Mouse (Mus musculus) hematopoietic stem cell, adult 5-6 weeks (primary cell): ENCODE results near the gene Aldh16a1. TPM values are rescaled to one million over a fixed set of nuclear protein-coding genes. Genes with fewer than 3 reads are reported as not detected.
"Not testable (repeated sequence)": the region's sequence is repeated elsewhere in the genome, so short reads cannot be mapped to it uniquely, and the experiment has no call there.

Experiments
- ATAC-seq, 2 experiments: fragments of 125-278 bp in 1 of 2; replicated peaks in 1 of 2; 2 replicates each; pipeline ENCODE4 v1.8.0; 2016 to 2017; ENCODE audit warnings: inconsistent platforms in 2 of 2, mild to moderate bottlenecking in 2 of 2, moderate number of reproducible peaks in 2 of 2, low read depth in 1 of 2, moderate TSS enrichment in 1 of 2; ENCODE audit not compliant: low FRiP score in 2 of 2, poor library complexity in 2 of 2, severe bottlenecking in 2 of 2, insufficient read depth in 1 of 2, low TSS enrichment in 1 of 2
- total RNA-seq: library from RNA; stranded (forward); fragments of 172-1452, 232-1000 nt; gene quantifications from 2 replicates; pipeline ENCODE4 v1.2.3, GENCODE M21; 2017

Gene Aldh16a1
- total RNA-seq, 1 experiment from 2014 or later, result 32.6 TPM

DNA sequence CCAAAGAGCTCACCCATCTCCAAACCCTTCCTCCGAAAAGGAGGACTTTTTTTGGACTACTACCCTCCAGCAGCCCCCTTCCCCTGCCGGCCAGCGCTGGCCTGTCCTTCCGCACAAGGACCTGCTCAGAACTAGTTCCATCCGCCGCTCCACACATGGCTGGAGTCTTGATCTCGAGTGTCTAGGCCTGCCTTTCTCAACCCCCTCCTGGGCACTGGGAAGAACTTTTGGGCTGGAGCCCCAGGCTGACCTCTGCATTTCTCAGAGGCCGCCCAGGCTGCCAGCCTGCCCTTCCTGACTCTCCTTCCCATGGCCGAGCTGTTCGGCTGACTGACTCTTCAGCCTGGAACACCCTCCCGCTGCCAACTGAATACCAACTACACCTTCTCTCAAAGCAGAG, 28.2 kb upstream of the Aldh16a1 start:
- peak; percentile 2 to 3; a peak in 1 of 4 replicates for ATAC-seq

DNA sequence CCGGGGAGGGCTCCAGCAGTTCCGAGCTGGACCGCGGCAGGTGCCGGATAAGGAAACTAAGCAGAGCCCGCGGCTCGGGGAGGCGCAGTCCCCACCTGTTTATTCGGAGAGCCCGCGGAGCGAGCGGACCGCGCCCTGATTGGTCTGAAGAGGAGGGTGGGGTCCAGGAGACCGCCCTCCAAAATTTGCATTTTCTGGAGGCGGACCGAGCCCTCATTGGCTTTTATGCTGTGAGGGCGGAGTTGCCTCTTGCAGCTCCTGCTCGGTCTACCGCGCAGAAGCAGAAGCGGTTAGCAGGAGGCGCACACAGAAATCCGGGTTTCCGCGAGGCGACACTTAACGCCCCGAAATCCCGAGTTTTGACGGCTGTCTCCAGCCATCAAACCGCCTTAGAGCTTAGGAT, 27.8 kb upstream of the Aldh16a1 start:
- ATAC-seq, result peak; percentile 93 to 97

DNA sequence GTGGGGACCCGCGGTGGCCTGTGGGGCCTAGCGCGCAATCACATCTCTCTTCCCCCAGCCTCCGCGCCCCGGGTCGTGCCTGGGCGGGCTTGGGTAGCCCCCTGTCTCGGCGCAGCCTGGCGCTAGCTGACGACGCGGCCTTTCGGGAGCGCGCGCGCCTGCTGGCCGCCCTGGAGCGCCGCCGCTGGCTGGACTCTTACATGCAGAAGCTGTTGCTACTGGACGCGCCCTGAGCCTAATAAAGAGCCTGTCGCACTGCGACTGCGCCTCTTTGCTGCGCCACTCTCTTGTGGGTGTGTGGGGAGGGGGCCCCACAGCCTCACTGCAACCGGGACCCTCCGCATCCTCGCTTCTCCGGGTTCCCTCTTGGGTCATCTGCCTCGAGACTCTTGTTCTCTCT, 27.2 kb upstream of the Aldh16a1 start:
- no peak for ATAC-seq

DNA sequence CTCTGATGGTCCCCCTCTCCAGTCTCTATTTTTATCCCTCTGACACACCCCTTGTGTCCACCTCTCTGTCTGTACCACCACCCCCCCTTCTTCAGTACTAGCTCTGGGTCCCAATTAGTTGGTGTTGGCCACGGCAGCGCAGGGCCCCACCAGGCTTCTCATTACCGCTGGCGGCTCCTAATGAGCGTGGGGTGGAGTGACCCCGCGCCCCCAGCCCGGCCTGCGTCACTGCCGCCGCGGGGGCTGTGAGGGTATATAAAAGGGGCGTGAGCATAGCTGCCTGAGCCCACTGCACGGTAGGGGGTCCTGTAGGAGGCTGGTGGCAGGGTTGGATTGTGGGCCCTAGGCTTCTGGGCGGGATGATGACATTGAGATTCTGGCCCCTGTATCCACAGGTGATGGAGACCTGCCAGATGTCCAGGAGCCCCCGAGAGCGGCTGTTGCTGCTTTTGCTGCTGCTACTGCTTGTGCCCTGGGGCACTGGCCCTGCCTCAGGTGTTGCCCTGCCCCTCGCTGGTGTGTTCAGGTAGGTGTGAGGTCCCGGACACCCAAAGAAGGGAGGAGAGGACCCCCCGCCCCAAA, 26.6 kb upstream of the Aldh16a1 start, which contains the start of gene Pth2:
TSS of gene Pth2 (plus strand) at position 100 of the 582 bp plus-strand sequence.
- no peak for ATAC-seq

DNA sequence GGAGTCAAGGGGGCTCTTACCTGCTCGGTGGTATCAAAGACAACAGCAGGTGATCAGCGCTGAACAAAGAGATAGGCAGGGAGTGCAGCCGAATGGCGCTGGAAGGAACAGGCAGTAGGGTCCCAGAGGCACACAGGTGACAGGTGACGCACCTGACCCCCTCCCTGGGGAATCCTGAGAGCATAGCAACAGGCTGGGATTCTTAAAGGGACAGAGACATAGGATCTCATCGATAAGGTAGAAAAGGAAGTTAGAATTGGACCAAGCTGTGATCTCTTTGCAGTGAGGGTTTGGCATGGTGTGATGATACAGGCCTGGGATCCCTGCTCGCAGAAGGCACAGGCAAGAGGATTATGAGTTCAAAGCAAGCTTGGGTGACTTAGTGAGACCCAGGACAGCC, 25.1 kb upstream of the Aldh16a1 start, which contains the start of gene Gfy:
TSS of gene Gfy (minus strand) at position 101 of the 400 bp plus-strand sequence.
- no peak for ATAC-seq

DNA sequence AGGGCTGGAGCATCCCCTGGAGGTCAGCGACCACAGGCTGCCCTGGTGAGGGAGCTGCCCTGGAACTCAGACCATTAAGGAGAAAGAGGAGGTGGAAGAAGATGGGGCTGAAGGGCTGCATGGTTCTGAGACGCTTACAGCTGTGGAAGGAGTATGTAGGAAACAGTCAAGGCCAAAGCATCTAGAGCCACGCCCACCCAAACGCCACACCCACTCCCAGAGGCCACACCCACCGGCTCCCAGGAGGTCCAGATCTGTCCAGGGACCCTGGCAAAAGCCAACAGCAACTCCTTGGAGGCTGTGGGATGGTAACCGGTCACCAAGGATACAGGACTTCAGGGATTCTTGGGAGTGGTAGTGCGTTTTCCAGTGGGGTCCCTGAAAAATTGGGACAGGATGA, 24.2 kb upstream of the Aldh16a1 start:
- ATAC-seq, result no peak

DNA sequence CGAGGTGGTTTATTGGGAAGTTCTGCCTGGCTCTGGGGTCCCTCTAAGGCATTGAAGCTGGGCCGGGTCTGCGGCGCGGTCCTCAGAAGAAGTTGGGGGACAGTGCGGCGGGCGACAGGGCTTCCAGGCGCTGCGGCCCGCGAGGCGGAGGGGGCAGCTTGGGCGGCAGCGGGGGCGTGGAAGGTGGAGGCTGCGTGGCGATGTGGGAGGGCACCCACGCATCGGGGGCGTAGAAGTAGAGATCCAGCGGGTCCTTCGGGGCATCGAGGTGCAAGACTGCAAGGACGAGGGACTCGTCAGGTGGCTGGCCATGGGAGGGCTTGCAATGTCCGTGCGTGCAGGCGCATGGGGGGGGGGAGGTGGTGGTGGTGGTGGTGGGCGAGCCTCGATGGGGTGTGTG, 22.0 kb upstream of the Aldh16a1 start:
- ATAC-seq, result no peak

DNA sequence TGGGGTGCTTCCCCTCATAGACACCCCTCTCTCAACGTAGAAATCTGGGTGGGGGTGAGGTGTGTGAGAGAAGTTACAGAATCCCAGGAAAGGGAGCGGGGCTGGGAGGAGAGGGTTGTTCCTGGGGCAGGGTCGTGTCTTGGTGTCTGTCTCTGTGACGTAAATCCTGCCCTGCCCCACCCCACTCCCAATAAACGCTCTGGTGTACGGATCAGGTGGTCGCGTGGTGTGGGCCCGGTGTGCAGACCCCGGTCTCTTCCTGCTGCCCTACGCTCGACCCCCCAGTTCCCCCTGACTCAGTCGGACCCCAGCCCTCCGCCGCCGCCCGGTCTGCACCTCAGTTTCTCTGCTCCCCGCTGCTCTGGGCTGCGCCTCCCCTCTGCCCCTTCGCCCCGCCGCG, 21.5 kb upstream of the Aldh16a1 start:
- no peak for ATAC-seq

DNA sequence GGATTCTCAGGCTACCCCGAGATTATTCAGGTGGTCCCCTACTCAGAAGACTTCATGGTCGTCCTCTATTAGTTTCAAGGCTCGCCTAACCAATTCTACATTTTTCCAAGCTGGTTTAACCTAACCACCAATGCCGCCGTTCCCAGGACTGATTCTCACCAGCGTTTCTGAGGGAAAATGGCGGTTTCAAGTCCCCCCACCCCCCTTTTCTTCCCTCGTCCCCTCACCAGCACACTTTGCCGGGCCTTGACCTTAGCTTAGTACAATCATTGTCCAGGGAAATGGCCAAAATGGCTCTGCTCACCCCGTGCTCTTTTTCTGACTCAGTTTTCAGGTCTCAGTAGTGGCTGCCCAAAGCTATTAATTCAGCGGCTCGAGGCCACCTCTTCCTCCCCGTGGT, 21.0 kb upstream of the Aldh16a1 start:
- no peak for ATAC-seq

DNA sequence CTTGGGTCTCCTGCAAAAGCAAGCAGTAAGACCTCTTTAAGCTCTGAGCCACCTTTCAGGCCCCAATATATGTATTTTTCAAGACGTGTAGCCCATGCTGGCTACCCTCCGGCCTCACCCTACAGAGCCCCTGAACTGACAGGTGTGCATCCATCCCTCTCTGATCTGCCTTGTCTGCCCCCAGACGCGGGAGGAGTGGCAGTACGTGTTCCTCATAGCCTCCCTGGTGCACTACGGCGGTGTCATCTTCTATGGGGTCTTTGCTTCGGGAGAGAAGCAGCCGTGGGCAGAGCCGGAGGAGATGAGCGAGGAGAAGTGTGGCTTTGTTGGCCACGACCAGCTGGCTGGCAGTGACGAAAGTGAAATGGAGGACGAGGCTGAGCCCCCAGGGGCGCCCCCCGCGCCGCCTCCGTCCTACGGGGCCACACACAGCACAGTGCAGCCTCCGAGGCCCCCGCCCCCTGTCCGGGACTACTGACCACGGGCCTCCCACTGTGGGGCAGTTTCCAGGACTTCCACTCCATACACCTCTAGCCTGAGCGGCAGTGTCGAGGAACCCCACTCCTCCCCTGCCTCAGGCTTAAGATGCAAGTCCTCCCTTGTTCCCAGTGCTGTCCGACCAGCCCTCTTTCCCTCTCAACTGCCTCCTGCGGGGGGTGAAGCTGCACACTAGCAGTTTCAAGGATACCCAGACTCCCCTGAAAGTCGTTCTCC, 20.3 kb upstream of the Aldh16a1 start:
- peak in 1 of 2 experiments; percentile 12; a peak in 2 of 4 replicates for ATAC-seq

DNA sequence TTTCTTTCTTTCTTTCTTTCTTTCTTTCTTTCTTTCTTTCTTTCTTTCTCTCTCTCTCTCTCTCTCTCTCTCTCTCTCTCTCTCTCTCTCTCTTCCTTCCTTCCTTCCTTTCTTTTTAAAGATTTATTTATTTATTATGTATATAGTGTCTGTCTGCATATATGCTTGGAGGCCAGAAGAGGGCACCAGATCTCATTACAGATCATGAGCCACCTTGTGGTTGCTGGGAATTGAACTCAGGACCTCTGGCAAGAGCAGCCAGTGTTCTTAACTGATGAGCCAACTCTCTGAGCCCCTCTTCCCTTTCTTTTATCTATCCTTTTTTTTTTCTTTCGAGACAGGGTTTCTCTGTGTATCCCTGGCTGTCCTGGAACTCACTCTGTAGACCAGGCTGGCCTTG, 19.4 kb upstream of the Aldh16a1 start:
- ATAC-seq, result not testable (repeated sequence)

DNA sequence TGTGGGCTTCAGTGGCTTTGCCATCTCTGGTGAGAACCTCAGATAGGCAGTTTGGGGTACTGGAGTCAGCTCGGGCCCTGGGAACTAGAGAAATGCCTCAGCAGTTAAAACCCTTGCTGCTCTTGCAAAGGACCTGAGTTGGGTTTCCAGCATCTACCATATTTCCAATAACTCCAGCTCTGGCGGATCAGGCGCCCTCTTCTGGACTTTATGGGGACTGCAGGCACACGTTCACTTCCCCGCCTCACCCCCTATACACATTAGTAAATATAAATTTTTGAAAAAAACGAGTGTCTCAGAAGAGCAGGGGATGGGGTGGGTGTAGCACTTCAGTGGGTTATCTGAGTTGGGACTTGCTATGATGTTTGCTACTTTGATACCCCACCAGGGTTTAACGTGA, 18.6 kb upstream of the Aldh16a1 start:
- no peak for ATAC-seq

DNA sequence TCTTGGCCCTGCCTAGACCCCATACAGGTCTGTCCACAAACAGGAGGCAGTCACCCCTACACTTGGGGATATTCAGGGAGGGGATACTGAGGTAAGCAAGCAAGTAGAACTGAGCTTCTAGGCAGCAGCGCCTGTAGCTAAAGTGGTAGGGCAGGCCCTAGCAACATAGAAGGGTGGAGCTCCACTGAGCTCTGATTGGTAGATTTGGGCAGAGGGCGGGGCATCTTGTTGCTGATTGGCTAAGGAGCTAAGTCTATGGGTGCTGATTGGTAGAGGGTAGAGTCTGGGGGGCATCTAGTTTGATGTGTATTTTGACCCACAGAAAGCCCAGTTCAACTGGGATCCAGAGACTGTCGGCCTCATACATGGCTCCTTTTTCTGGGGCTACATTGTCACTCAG, 15.1 kb upstream of the Aldh16a1 start:
- no peak for ATAC-seq

DNA sequence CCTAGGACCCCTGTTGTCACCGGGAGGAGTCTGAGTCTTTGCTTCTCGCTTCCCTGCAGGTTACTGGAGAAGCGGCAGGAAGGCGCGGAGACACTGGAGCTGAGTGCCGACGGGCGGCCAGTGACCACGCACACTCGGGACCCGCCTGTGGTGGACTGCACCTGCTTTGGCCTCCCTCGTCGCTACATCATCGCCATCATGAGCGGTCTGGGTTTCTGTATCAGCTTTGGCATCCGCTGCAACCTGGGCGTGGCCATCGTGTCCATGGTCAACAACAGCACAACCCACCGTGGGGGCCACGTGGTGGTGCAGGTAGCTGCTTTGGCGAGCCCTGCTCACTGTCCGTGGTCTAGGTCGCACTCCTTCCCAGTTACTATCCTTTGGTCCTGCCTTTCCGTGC, 14.3 kb upstream of the Aldh16a1 start:
- no peak for ATAC-seq

DNA sequence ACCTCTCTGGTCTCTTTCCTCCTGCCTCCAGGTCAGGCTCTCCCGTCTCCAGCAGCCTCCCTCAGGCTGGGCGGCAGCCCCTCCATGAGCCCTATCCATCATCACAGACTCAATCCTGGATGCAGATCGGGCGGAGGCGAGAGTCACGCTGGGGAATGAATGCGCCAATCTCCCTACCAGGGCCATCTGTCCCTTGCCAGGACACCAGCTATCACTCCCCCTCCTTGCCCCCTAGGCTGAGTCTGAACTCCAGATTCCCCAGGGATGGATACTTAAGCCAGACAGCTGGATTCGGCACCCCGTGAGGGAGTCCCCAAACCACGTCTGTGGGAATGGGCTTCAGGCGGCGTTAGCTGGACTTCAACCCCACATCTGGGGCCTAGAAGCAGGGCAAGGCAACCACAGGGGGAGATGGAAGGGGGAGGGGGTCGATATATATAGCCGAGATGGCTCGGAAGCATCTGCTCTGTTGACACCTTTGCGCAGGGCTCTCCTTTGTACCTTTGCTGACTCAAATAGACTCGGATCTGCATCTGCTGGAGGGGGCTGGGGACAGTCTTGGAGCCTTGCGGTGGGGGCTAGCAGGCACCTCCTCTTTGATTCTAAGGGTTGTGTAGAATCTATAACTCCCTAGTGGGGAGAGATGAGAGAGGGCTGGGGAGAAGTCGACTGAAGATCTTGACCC, 13.5 kb upstream of the Aldh16a1 start:
- no peak for ATAC-seq

DNA sequence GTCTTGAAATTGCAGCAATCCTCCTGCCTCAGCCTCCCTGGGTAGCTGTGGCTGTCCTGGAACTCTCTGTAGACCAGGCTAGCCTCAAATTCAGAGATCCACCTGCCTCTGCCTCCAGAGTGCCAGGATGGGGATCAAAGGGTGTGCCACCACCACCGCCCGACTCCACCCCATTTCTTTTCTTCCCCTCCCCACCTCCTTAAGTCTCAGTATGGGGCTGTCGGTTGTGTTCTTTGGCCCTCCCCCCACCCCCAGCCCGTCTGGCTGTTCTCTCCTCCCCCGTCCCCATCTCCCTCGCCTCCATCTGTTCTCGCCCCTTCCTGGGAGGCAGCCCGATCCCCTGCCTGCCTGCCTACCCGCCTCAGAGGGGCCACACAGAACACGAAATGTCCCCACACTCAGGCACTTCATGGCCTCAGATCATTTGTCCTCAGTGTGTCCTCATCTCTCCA, 12.6 kb upstream of the Aldh16a1 start:
- ATAC-seq, result no peak

DNA sequence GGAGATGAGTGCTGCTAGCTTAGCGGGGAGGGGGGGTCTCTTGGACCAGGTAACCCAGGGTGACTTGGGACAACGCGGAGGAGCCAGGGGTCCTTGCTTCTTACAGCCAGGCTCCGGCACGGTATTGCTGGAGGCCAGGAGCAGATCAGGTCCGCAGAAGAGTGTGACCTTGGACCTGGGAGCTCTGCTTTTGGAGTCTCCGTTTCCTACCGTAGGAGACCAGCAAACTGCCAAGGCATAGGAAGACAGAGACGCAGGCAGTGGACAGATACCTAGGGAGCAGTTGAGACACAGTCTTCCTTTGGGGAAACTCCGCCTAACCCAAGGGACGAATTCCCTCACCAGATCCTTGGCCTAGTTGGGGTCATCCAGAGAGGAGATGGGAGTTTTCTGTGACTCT, 11.3 kb upstream of the Aldh16a1 start:
- ATAC-seq, result no peak

DNA sequence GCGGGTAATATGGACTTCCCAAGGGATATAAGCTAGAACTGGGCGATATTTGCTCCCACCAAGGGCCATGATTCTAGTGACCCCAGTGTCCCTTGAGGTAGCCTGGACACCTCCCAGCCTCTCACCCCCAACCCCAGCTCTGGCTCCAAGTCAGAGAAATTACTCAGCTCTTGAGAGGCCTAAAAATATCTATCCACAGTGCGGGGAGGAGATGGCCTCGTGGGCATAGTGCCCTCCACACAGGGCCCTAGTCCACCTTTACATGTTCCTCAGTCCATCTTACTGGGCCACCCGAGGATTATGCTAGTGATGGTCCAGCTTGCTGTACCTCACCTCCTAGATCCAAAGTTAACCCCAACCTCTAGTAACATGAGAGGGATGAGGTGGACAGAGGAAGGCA, 10.4 kb upstream of the Aldh16a1 start:
- no peak for ATAC-seq
